Mouse (Mus musculus) skeletal muscle tissue, adult 2 months (tissue): Measurements from ENCODE around the gene Sclt1.

Experiments used
- DNase-seq: peaks from one replicate; pipeline ENCODE4 v3.0.0-alpha.2; 2012; ENCODE audit warnings: low read depth, low spot score

Sclt1 gene

DNA sequence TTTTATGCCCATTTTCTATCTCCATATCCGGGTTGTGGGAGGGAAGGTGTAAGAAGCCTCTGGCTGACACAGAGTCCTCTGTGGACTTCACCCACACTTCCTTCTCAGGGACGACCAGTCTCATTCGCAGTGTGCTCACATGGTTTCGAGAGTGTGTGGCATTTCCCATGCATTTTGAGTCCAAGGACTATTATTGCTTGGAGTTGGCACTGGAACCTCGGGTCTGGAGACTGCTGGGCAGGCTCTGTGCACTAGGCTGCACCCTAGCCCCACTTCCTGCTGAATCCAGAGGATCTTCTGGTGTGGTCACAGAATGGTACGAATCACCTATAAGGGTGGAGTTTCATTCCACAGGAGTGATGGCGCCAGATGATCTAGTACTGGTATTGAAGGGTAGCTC lies 155.4 kb downstream of the Sclt1 start:
- no peak for DNase-seq

DNA sequence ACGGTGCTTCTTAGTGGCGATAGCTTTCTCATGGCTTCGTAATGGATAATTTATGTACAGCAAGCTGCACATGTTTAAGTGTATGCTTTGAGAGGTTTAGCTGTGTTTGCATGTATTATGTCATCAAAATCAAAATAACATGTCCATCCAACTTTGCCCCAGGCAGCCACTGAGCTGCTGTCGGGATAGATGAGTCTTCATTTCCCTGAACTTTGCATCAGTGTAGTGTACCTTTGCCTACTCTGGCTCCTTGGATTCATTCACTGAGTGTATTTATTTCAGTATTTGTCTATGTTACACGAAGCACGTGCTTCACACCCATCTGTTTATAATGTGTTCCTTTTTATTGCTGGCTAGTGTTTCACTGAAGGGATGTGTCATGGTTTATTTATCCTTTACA lies 156.0 kb downstream of the Sclt1 start:
- no peak for DNase-seq

DNA sequence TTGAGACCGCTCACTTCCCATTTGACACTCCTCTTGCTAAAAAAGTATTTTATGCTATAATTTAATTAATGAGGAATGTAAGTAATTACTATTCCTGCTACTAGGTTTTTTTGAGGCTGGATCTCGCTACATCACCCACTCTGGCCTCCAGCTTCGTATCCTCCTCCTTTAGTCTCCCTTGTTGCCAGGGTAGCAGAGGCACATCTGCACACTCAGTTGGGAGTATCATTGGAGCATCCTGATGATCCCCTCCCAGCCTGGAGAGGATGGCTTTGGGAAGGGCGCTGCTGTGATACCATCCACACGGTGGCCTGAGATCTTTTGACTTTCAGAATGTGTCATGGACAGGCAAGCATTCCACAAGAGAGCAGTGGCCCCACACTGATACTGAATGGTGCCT lies 156.8 kb downstream of the Sclt1 start:
- DNase-seq, result no peak

DNA sequence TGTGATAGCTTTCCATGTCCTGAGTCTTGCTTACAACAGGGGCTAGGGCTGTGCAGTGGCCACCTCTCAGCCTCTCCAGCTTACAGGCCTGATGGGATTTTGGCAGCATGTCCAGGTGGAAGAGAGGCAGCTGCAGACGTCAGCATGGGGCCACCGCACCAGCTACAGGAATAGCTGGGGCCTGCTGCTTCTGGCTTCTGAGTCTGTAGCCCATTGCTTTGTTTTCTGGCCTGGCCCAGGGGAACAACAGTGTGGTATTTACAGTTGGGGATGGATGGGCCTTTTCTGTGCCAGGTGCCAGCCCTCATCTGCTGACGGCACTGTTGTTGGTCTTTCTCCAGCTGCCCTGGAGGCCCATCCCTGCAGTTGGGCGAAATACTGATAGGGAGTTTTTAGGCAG lies 158.7 kb downstream of the Sclt1 start:
- DNase-seq, result no peak

GRCm38 (mm10) chr3:41583092-41583491 lies 159.2 kb downstream of the Sclt1 start:
- no peak for DNase-seq

DNA sequence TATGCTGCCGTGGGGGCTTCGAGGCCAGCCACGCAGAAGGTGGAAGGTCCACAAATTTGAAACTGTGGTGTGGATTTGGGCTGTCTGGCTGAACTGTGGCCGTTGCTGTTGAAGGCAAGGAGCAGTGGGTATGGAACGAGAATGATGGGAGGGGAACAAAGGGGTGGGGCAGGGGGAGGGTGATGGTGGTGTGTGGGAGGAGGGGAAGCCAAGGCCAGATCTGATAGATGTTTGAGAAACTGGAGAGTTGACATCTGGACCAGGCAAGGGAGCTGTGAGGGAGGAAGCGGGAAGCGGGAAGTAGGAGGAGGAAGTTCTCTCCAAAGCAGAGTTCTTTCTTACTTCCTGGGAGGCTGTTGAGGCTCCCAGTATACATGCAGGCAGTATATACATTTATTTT lies 160.1 kb downstream of the Sclt1 start:
- DNase-seq, result no peak

- no peak for DNase-seq
These were observed 160.9 kb downstream of the Sclt1 start for GRCm38 (mm10) chr3:41581436-41581835.

DNA sequence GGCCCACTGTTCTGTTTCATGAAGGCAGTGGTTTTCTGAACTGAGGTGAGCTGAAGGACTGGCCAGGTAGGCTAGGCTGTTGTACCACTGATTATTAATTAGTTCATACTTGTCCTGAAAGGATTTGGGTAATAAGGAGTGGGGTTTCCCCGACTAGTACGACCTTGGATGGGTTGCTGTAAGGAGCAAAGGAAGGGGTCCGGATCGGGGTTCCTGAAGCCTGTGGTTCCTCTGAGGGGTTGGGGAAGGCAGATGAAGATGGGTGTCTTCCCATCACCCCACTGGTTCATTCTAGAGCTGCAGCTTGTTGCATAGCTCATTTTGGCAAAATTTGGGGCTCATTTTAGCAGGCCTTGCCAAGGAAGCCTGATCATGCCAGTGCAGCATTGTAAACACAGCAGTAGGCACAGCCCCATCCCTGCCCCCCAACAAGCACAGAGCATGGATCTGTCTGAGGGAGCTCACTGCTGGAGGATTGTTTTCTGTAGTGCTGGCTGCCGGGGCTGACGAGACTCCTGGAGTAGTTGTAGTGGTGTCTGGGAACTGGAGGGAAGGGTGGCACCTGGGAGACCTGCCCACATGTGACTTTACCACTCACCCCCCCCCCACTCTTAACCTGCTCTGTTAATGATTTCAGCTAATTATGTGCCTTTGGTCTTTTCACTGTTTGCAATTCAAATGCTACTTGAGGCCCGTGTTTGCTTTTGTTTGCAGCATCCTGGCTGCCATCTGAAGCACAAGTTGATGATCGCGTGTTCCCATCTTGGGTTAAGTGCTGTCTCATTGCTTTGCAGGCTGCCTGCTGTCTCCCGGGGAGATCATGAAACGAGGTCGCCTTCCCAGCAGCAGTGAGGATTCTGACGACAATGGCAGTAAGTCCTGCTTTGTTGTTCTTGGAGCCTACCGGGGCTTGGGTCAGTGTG lies 161.7 kb downstream of the Sclt1 start:
- DNase-seq, result no peak

DNA sequence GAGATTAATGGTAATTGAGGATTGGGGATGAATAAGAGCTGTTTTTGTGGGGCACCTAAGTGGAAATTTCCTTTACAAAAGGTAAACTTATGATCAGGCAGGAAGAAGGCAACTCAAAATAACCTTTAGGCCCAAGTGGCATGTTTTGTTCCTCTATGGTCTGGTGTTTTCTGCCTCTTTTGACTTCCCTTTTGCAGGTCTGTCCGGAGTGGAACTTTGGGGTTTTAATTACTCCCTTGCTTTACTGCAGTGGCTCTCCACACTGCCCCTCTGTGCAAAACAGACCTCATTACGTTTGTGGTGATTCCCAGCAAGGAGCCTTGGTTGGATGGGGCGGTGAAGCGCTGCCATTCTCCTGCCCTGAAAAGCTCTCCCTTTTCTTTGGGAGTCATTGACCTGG lies 162.4 kb downstream of the Sclt1 start:
- DNase-seq, result no peak

GRCm38 (mm10) chr3:41577240-41577639 lies 165.1 kb downstream of the Sclt1 start:
- DNase-seq, result no peak
